Mouse (Mus musculus) stomach, embryonic 15.5 days (tissue): ENCODE measurements around the gene Duxbl3. TPM values are rescaled to one million over a fixed set of nuclear protein-coding genes. Genes with fewer than 3 reads are reported as not detected.

Experiments
- ATAC-seq: fragments of 200-750 bp; cut with Nextera tagmentation; 2 replicates; pipeline ENCODE4 v1.8.0; 2017; ENCODE audit warnings: low read depth, moderate number of reproducible peaks, moderate TSS enrichment; ENCODE audit not compliant: insufficient read depth, low FRiP score
- H3K27ac ChIP-seq: fragments of 300-500 bp; sonication (generic); 2 replicates; pipeline ENCODE4 v1.5.1; 2015; ENCODE audit warnings: mild to moderate bottlenecking, inconsistent platforms
- H3K27me3 ChIP-seq: fragments of 300-500 bp; sonication (generic); replicated peaks from 2 replicates; pipeline ENCODE4 v1.6.1; 2015; ENCODE audit warnings: inconsistent platforms
- H3K36me3 ChIP-seq: fragments of 300-500 bp; sonication (generic); 2 replicates; pipeline ENCODE4 v1.6.1; 2015; ENCODE audit warnings: inconsistent platforms
- H3K4me1 ChIP-seq: fragments of 300-500 bp; sonication (generic); 2 replicates; pipeline ENCODE4 v1.6.1; 2015; ENCODE audit warnings: inconsistent platforms
- H3K4me2 ChIP-seq: fragments of 300-500 bp; sonication (generic); 2 replicates; pipeline ENCODE4 v1.6.1; 2015; ENCODE audit warnings: mild to moderate bottlenecking, inconsistent platforms
- H3K4me3 ChIP-seq: fragments of 300-500 bp; sonication (generic); replicated peaks from 2 replicates; pipeline ENCODE4 v1.5.1; 2015; ENCODE audit warnings: inconsistent platforms
- H3K9ac ChIP-seq: fragments of 300-500 bp; sonication (generic); 2 replicates; pipeline ENCODE4 v1.6.1; 2015; ENCODE audit warnings: inconsistent platforms
- H3K9me3 ChIP-seq: fragments of 300-500 bp; sonication (generic); 2 replicates; pipeline ENCODE4 v1.6.1; 2016; ENCODE audit warnings: inconsistent platforms
- WGBS: fragments of 180-500 bp; shearing (Covaris S2); methylation state at CpG from one replicate; pipeline ENCODE4 v1.1.7; 2015; 5-methylcytosine and 5-hydroxymethylcytosine counted together
- polyA plus RNA-seq: library from polyadenylated mRNA; unstranded; fragments of >200 nt; fragmentation: Nextera tagmentation; extraction: Ambion mirVana; gene quantifications from 2 replicates; pipeline ENCODE4 v1.2.1, GENCODE M21; 2015

Duxbl3 gene
- polyA plus RNA-seq, 1 experiment from 2014 or later = 0.82 TPM

DNA sequence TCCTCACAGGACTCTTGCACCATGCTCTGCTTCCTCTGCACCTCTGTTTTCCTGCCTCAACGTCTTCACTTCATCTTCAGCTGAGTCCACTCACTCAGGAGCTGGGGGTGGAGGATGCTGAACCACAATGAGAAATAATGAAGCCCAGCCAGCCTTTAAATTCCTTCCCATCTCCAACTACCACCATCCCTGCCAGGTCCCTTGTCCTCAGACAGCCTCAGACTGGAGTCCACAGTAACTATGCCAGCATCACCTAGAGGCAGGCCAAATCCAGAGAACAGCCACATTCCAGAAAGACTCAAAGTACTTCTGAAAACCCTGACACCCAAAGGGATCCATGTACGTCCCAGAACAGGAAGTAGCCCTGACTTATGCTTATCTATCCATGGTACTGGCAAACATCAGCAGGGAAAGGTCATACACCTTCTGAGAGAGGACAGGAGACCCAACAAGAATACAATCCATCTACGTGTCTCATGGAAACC, 58.5 kb downstream of the Duxbl3 start:
- 51% methylated on average over 3 of the region's 3 CpGs for WGBS
- ATAC-seq = no peak

More for the DNA sequence above, 58.5 kb downstream of the Duxbl3 start:
- Histone ChIP-seq H3K27me3 (no peaks in the 10 kb centered on the region), H3K27ac (no peak overlapping the region), H3K36me3 (no peaks in the 10 kb centered on the region), H3K4me3 (no peak overlapping the region), H3K4me1 (no peaks in the 10 kb centered on the region), H3K4me2 (no peak overlapping the region), H3K9me3 (no peaks in the 10 kb centered on the region), H3K9ac (no peak overlapping the region)

Other genes starting within 250 kb of the Duxbl3 start
- gene Gm9780, start 215.3 kb upstream of the Duxbl3 start, polyA plus RNA-seq = 37.8 and 56.2 TPM in 2 replicates
- gene Tmem254c, start 190.6 kb upstream of the Duxbl3 start, polyA plus RNA-seq = 49.1 and 66.8 TPM in 2 replicates
- not detected in 2 replicates for gene Cphx2, start 176.4 kb upstream of the Duxbl3 start, polyA plus RNA-seq
- gene Cphx3, start 175.7 kb upstream of the Duxbl3 start, polyA plus RNA-seq = not detected in 2 replicates
- gene Duxbl2, start 139.6 kb upstream of the Duxbl3 start, polyA plus RNA-seq = 0.73 and 1.6 TPM in 2 replicates
- 40.8 and 46.1 TPM in 2 replicates for gene Plac9b, start 75.5 kb upstream of the Duxbl3 start, polyA plus RNA-seq
- gene Tmem254b, start 50.9 kb upstream of the Duxbl3 start, polyA plus RNA-seq = 42.2 and 54.3 TPM in 2 replicates